24 mouse cellular contexts compared by ENCODE assay signal in genomic region chr5:27895961-27896360, GRCm38 (mm10). TPM values are rescaled to one million over a fixed set of nuclear protein-coding genes. Genes with fewer than 3 reads are reported as not detected.
DNase-seq lines count a peak whose midpoint lies in the region; ATAC-seq and TF ChIP-seq lines count a peak whose summit lies in the region.
"Had no signal": no experiment of that assay in that cellular context is flagged by ENCODE, and none has a peak within 500 bp of the region (broad histone marks: within the 10 kb centered on the region; RNA-seq: fewer than 3 reads in every experiment).

No protein-coding gene starts in this region.

- no peaks in the 10 kb centered on the region for H3K9me3 ChIP-seq in heart, embryonic 11.5 days (replicated peaks; ENCODE audit: control insufficient read depth, low read length)
- peaks cover 3% of the 10 kb centered on the region; the same call in 1 of the 2 replicates for H3K9me3 ChIP-seq in heart, embryonic 10.5 days
- no peaks in the 10 kb centered on the region for H3K9me3 ChIP-seq in intestine, embryonic 14.5 days (ENCODE audit: control insufficient read depth, low read length)
- H3K9me3 ChIP-seq in intestine, postnatal 0 days (ENCODE audit: control insufficient read depth) = no peaks in the 10 kb centered on the region
- H3K9me3 ChIP-seq: G1E had no signal

- TF ChIP-seq CTCF in intestine, postnatal 0 days (IDR thresholded peaks at IDR 0.05; ENCODE audit: low read depth) = no peak

- H3K4me1 ChIP-seq in heart, embryonic 11.5 days (ENCODE audit: control insufficient read depth, insufficient read depth, low read length) = no peaks in the 10 kb centered on the region
- H3K4me1 ChIP-seq in heart, embryonic 10.5 days = no peaks in the 10 kb centered on the region
- H3K4me1 ChIP-seq in intestine, embryonic 14.5 days (replicated peaks; ENCODE audit: control insufficient read depth, insufficient read depth, low read length) = no peaks in the 10 kb centered on the region
- H3K4me1 ChIP-seq in intestine, postnatal 0 days (replicated peaks; ENCODE audit: control insufficient read depth, insufficient read depth, low read length) = no peaks in the 10 kb centered on the region

- ATAC-seq in heart, embryonic 11.5 days (replicated peaks; ENCODE audit: insufficient number of reproducible peaks, low FRiP score, low TSS enrichment) = no peak
- ATAC-seq in intestine, embryonic 14.5 days (replicated peaks; ENCODE audit: low FRiP score, low TSS enrichment, low read depth) = no peak
- ATAC-seq in intestine, postnatal 0 days = no peak
- ATAC-seq: activated CD4-positive, CD25-positive, alpha-beta regulatory T cell, adult 4 months; CD4-positive, CD25-positive, alpha-beta regulatory T cell, adult 4 months; Patski had no signal

- no peak overlapping the region for H3K4me3 ChIP-seq in heart, embryonic 11.5 days (ENCODE audit: low read depth, low read length)
- no peak overlapping the region for H3K4me3 ChIP-seq in heart, embryonic 10.5 days
- no peak overlapping the region for H3K4me3 ChIP-seq in intestine, embryonic 14.5 days (ENCODE audit: low read depth, low read length)
- no peak overlapping the region for H3K4me3 ChIP-seq in intestine, postnatal 0 days (ENCODE audit: low read depth, low read length)

- H3K4me2 ChIP-seq in heart, embryonic 11.5 days = no peak overlapping the region
- no peak overlapping the region for H3K4me2 ChIP-seq in intestine, embryonic 14.5 days (ENCODE audit: low read length)
- H3K4me2 ChIP-seq in intestine, postnatal 0 days (replicated peaks; ENCODE audit: low read depth) = no peak overlapping the region

- WGBS in heart, embryonic 11.5 days (ENCODE audit: insufficient replicate concordance) = 81% methylated on average over 3 of the region's 3 CpGs
- WGBS in heart, embryonic 10.5 days = 86% methylated on average over 3 of the region's 3 CpGs
- 84% methylated on average over 3 of the region's 3 CpGs for WGBS in intestine, embryonic 14.5 days
- WGBS in intestine, postnatal 0 days = 91% methylated on average over 3 of the region's 3 CpGs

- no peak overlapping the region for H3K9ac ChIP-seq in heart, embryonic 11.5 days (ENCODE audit: low read depth, low read length)
- H3K9ac ChIP-seq in intestine, embryonic 14.5 days (ENCODE audit: low read length) = no peak overlapping the region
- no peak overlapping the region for H3K9ac ChIP-seq in intestine, postnatal 0 days (ENCODE audit: low read depth, low read length)

- H3K27ac ChIP-seq in heart, embryonic 11.5 days (ENCODE audit: low read depth, low read length) = no peak overlapping the region
- H3K27ac ChIP-seq in heart, embryonic 10.5 days = no peak overlapping the region
- no peak overlapping the region for H3K27ac ChIP-seq in intestine, embryonic 14.5 days (ENCODE audit: low read depth)
- no peak overlapping the region for H3K27ac ChIP-seq in intestine, postnatal 0 days (ENCODE audit: low read depth, low read length)

- H3K36me3 ChIP-seq in heart, embryonic 11.5 days (ENCODE audit: control insufficient read depth, insufficient read depth, low read length) = no peaks in the 10 kb centered on the region
- H3K36me3 ChIP-seq in heart, embryonic 10.5 days = no peaks in the 10 kb centered on the region
- no peaks in the 10 kb centered on the region for H3K36me3 ChIP-seq in intestine, embryonic 14.5 days (ENCODE audit: control insufficient read depth, insufficient read depth, low read length)
- no peaks in the 10 kb centered on the region for H3K36me3 ChIP-seq in intestine, postnatal 0 days (ENCODE audit: control insufficient read depth, insufficient read depth)
- H3K36me3 ChIP-seq: G1E had no signal

- DNase-seq in heart, adult 11 months = peak; percentile 56
- DNase-seq in heart, embryonic 10.5 days (ENCODE audit: low spot score) = peak; percentile 20
- no peak for DNase-seq in heart, postnatal 4 days
- peak; percentile 1 for DNase-seq in intestine, embryonic 14.5 days (ENCODE audit: low spot score)
- DNase-seq: adrenal gland, adult 2 months; adrenal gland, adult 8-10 months; adrenal gland, postnatal 10 days; adrenal gland, postnatal 14 days; adrenal gland, postnatal 25 days; adrenal gland, postnatal 36 days; B cell, adult 2 months; cerebellum, adult 11 months; cerebellum, adult 11-12 months; cerebellum, adult 18-20 months had no signal

- no peaks in the 10 kb centered on the region for H3K27me3 ChIP-seq in heart, embryonic 11.5 days (ENCODE audit: control insufficient read depth, insufficient read depth, low read length)
- H3K27me3 ChIP-seq in heart, embryonic 10.5 days (ENCODE audit: insufficient read depth, poor library complexity, severe bottlenecking) = no peaks in the 10 kb centered on the region
- H3K27me3 ChIP-seq in intestine, embryonic 14.5 days (replicated peaks; ENCODE audit: control insufficient read depth, insufficient read depth, low read length) = no peaks in the 10 kb centered on the region
- no peaks in the 10 kb centered on the region for H3K27me3 ChIP-seq in intestine, postnatal 0 days (replicated peaks; ENCODE audit: control insufficient read depth, insufficient read depth, low read length)
- H3K27me3 ChIP-seq: CH12.LX, Patski had no signal

RNA-seq across cellular contexts. Expression of gene Htr5a, which starts 54.0 kb away (rescaled TPM):
- not detected in 2 replicates for polyA plus RNA-seq in heart, embryonic 11.5 days (2014; fragmentation: Nextera tagmentation; extraction: Ambion mirVana)
- polyA plus RNA-seq in heart, embryonic 10.5 days (2016; fragmentation: Nextera tagmentation; extraction: Ambion mirVana) = not detected in 2 replicates
- not detected for total RNA-seq in heart, postnatal 4 days (2021)
- polyA plus RNA-seq in intestine, embryonic 14.5 days (2014; fragmentation: Nextera tagmentation; extraction: Ambion mirVana) = 0.07 TPM in 1 of 2 replicates, not detected in the other
- polyA plus RNA-seq in intestine, postnatal 0 days (2015; fragmentation: Nextera tagmentation; extraction: Ambion mirVana) = not detected in 2 replicates
- total RNA-seq: adrenal gland, adult 18-20 months; adrenal gland, adult 2 months; adrenal gland, adult 8-10 months; adrenal gland, postnatal 10 days; adrenal gland, postnatal 14 days; adrenal gland, postnatal 36 days; CH12.LX; MEL had no signal
- polyA plus RNA-seq: activated CD4-positive, CD25-positive, alpha-beta regulatory T cell, adult 4 months; adrenal gland, adult 2 months; C2C12; CD4-positive, CD25-positive, alpha-beta regulatory T cell, adult 4 months; G1E; Patski had no signal
